Mouse (Mus musculus) left cerebral cortex, adult 2 months (tissue): Measurements from ENCODE around the gene Arid2. TPM values are rescaled to one million over a fixed set of nuclear protein-coding genes. Genes with fewer than 3 reads are reported as not detected.

ENCODE experiments used
- DNase-seq, 2 experiments: peaks; one replicate each; pipeline ENCODE4 v3.0.0; 2021 to 2022; ENCODE audit warnings: low spot score in 2 of 2, mixed read lengths in 1 of 2; ENCODE audit errors: extremely low spot score in 1 of 2
- H3K27ac ChIP-seq: fragments of 200-600 bp; 2 replicates; pipeline ENCODE4 v1.8.1; 2022
- H3K4me3 ChIP-seq: fragments of 200-600 bp; 2 replicates; pipeline ENCODE4 v1.8.1; 2022
- CTCF ChIP-seq: fragments of 200-600 bp; IDR thresholded peaks from 2 replicates; pipeline ENCODE4 v1.8.1; 2022; ENCODE audit warnings: antibody characterized with exemption, mild to moderate bottlenecking, moderate library complexity
- intact Hi-C: fragments of 180-260 bp; cut with DNase I; formaldehyde crosslinking; loops from one replicate; pipeline ENCODE4 v1.15.1; 2025
- total RNA-seq, 2 experiments: library from RNA; stranded (reverse); gene quantifications; 2 replicates each; pipeline ENCODE4 v1.2.3; 2021

Arid2 gene
- total RNA-seq, 2 experiments from 2014 or later = 30.3 to 35.3 TPM

- no peak for TF ChIP-seq CTCF
- no peak overlapping the region for H3K27ac ChIP-seq
Observed at GRCm38 (mm10) chr15:96358871-96359270, 71.6 kb downstream of the Arid2 start.

GRCm38 (mm10) chr15:96360614-96361013 lies 73.3 kb downstream of the Arid2 start:
- Histone ChIP-seq H3K4me3 (no peak overlapping the region), H3K27ac (no peak overlapping the region)
- intact Hi-C loops = loop anchor here (5.0 kb wide), 1 partner anchor 57 kb away; no protein-coding TSS in a partner anchor
- TF ChIP-seq CTCF = no peak
- no peak for DNase-seq

More at GRCm38 (mm10) chr15:96358871-96359270, 71.6 kb downstream of the Arid2 start:
- intact Hi-C loops = no loop called here
- no peak overlapping the region for H3K4me3 ChIP-seq
- no peak for DNase-seq

DNA sequence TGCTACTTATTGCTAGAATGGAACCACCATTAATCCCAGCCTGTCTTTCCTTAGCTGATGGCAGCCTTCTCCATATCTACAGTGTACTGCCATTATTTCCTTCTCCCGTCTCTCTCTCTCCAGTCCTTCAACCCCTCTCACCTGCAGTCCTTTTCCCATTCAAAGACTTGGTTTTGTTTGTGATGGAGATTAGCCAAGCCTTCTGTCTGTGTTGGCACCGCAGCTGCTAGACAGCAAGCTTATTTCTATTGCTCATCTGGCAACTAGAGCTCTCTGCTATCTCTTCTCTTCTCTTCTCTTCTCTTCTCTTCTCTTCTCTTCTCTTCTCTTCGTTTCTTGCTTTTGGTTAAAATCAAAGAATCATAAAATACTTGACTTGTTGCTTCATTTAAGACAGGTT lies 78.0 kb downstream of the Arid2 start:
- intact Hi-C loops = no loop called here
- Histone ChIP-seq H3K4me3 (no peak overlapping the region), H3K27ac (no peak overlapping the region)
- TF ChIP-seq CTCF = no peak
- DNase-seq = no peak

DNA sequence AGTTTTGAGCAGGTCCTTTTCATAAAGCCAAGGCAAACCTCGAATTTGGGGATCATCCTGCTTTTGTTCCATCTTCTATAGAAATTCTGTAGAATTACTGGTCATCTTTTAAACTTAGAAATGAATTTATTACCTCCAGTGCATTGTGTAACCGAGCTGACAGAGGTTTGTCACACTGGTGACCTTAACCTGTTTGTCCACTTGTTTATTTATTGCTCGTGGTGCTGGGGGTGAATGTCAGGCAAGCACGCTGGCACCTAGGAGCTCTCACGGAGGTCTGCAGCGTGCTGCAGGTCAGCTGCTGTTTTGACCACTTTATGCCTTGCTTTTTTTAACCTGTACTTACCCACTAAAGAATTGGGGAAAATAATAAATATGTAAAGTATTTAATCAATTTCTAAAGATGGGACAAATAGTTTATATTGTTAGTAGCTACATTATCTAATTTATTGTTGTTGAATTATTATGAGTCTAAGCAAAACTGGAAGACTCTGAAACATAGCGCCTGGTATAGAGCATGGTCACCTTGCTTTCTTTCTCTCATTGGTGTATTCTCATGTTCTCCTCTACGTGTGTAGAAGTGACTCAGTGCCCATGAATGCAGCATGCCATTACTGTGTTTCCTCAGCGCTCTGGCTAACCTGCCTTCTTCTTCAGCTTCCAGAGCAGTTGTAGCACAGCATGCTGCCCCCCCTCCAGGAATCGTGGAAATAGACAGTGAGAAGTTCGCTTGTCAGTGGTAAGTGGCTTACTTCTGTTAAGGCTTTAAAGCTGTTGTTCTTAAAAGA lies 79.1 kb downstream of the Arid2 start:
- intact Hi-C loops = no loop called here
- no peak overlapping the region for H3K27ac ChIP-seq
- no peak for TF ChIP-seq CTCF
- no peak overlapping the region for H3K4me3 ChIP-seq
- no peak for DNase-seq

DNA sequence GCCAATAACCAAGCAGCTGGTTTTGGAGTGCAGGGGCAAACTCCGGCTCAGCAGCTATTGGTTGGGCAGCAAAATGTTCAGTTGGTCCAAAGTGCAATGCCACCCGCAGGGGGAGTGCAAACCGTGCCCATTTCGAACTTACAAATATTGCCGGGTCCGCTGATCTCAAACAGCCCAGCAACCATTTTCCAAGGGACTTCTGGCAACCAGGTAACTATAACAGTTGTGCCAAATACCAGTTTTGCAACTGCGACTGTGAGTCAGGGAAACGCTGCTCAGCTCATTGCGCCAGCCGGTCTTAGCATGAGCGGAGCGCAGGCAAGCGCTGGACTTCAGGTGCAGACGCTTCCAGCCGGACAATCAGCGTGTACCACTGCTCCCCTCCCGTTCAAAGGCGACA lies 84.0 kb downstream of the Arid2 start:
- Histone ChIP-seq H3K4me3 (no peak overlapping the region), H3K27ac (no peak overlapping the region)
- intact Hi-C loops = no loop called here
- DNase-seq = no peak
- TF ChIP-seq CTCF = no peak

DNA sequence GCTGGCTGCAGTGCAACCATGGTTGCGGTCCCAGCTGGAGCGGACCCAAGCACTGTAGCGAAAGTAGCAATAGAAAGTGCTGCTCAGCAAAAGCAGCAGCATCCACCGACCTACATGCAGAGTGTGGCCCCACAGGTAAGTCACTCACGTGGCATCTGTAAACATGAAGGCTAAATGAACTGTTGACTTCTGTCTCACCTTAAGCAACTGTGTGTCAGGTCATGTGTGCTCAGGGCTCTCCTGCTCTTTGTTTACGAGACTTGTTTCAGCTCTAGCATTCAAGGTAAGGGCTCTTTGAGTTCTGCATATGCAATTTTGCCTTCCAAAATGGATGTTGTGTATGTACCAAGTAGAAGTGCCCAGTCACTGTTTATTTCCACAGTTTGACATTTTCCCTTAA lies 85.3 kb downstream of the Arid2 start:
- intact Hi-C loops = no loop called here

GRCm38 (mm10) chr15:96373161-96373560 lies 85.8 kb downstream of the Arid2 start:
- TF ChIP-seq CTCF = no peak; the same call in 1 of the 2 replicates
- intact Hi-C loops = no loop called here
- no peak for DNase-seq
- Histone ChIP-seq H3K4me3 (no peak overlapping the region), H3K27ac (no peak overlapping the region)

More for the DNA sequence above, 85.3 kb downstream of the Arid2 start:
- no peak overlapping the region for H3K4me3 ChIP-seq
- H3K27ac ChIP-seq = no peak overlapping the region
- DNase-seq = no peak
- no peak for TF ChIP-seq CTCF

DNA sequence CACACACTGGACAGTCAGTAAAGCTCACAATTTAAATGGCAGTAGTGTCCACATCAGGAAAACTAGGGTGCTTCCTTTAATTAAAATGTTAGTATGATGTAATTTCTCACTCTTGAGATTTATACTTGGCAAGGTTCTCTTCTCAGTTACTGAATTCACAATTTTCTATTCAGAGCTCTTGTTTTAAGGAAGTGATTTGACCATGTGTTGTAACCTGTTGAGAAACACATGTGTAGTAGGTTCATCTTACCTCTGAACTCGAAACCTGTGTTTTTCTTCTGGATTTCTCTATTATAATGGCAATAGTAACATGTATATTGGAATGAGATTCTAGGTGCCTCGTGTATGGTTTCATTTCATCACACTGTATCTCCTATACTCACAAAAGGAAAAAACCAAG lies 88.9 kb downstream of the Arid2 start:
- intact Hi-C loops = no loop called here
- Histone ChIP-seq H3K27ac (no peak overlapping the region), H3K4me3 (no peak overlapping the region)
- no peak for DNase-seq
- no peak for TF ChIP-seq CTCF

- no peak for DNase-seq
- intact Hi-C loops = no loop called here
- no peak for TF ChIP-seq CTCF
- no peak overlapping the region for H3K27ac ChIP-seq
- no peak overlapping the region for H3K4me3 ChIP-seq
Observed at GRCm38 (mm10) chr15:96377263-96377662, 89.9 kb downstream of the Arid2 start.

DNA sequence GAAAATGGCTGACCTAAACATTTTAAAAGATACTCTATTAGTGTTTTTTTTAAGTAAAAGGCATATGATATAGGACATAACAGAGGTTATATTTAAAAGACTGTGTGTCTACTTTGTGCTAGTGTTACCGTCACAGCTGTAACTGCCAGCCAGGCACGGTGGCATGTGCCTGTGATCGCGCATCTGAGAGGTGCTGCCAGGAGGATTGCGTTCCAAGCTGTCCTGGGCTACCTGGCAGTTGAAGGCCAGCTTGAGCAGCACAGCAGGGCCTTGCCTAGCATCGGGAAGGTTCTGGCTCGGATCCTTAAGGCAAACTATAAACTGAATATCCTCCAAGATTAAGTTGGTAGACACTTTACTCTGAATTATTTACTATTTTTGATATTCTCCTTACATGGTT lies 90.4 kb downstream of the Arid2 start:
- no peak for TF ChIP-seq CTCF
- H3K27ac ChIP-seq = no peak overlapping the region
- no peak overlapping the region for H3K4me3 ChIP-seq
- intact Hi-C loops = no loop called here
- no peak for DNase-seq

DNA sequence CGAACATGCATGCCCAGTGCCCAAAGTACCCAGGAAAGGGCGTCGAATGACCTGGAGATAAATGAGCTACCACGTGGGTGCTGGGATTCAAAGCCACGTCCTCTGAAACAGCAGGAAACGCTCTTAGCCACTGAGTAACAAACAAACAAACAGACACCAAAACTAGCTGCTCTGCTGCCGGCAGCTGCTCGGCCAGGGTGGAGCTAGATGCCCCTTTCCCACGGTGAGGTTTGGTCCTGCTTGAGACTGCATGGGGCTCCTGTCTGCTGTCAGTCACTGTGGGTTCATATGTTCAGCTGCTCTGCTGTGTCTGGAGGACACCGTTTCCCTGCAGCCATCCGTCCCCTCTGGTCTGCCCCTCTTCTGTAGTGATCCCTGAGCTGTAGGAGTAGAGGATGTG lies 94.9 kb downstream of the Arid2 start:
- TF ChIP-seq CTCF = no peak
- intact Hi-C loops = no loop called here

GRCm38 (mm10) chr15:96388565-96388964 lies 101.2 kb downstream of the Arid2 start:
- Histone ChIP-seq H3K4me3 (no peak overlapping the region), H3K27ac (no peak overlapping the region)
- intact Hi-C loops = no loop called here
- no peak for DNase-seq
- TF ChIP-seq CTCF = no peak; the same call in none of the 2 replicates

More for the DNA sequence above, 94.9 kb downstream of the Arid2 start:
- no peak for DNase-seq
- Histone ChIP-seq H3K4me3 (no peak overlapping the region), H3K27ac (no peak overlapping the region)

DNA sequence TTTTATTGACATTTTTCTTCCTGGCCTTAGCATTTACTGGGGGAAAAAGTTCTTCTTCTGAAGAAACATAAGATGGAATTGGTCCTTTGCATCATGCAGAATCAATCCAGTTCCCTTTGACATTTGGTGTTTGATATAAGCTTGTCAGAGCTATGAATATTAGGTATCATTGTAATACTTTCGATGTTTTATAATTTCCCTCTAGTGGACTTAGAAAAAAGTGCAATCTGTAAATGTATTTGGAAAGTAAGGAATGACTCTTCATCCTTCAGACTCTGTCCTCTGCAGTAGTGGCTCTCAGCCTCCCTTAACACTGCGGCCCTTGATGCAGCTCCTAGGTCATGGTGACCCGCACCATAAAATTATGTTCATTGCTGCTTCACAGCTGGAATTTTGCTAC lies 105.6 kb downstream of the Arid2 start:
- no peak overlapping the region for H3K4me3 ChIP-seq
- TF ChIP-seq CTCF = peak; percentile 34
- H3K27ac ChIP-seq = no peak overlapping the region
- intact Hi-C loops = no loop called here
- DNase-seq = no peak
